Mouse (Mus musculus) gastrocnemius, postnatal 25 days (tissue): Measurements from ENCODE around the gene Gm3269. TPM values are rescaled to one million over a fixed set of nuclear protein-coding genes. Genes with fewer than 3 reads are reported as not detected.
"Not testable (repeated sequence)": the region's sequence is repeated elsewhere in the genome, so short reads cannot be mapped to it uniquely, and the experiment has no call there.

Experiments used
- DNase-seq: peaks from one replicate; pipeline ENCODE4 v3.0.0; 2022
- long read RNA-seq, 2 experiments: library from polyadenylated mRNA; stranded (forward); transcript quantifications; one replicate each; pipeline ENCODE4 v2.0.0; 2021
- total RNA-seq, 2 experiments: library from RNA; stranded (reverse); gene quantifications; 1 replicate in 1 of 2; 2 replicates in 1 of 2; pipeline ENCODE4 v1.2.3; 2021

Gene Gm3269
- total RNA-seq, result not detected
- long read RNA-seq, experiment 1, result 0 reads
- long read RNA-seq, experiment 2, result 0 reads

DNA sequence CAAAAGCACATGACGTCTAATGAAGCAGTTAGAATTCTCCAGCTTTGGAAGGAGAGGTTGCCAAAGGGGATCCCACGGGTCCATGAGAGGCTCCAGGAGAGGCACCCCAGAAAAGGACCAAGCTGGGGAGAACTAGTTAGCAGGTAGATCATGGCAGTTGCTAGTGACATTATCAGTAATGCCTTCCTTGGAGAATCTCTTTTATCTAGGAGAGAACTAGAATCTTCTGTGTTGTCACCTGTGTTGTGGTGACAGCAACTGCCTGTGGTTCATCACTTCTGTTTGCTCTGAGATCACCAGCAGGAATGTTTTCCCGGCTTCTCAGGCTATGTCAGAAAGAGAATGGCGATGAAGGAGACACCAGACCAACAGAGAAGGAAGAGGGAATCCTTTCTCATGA is at the start of gene Gm3269:
Gene Gm3269, plus strand, starts transcription at position 301 of the 400 bp plus-strand sequence.
- not testable (repeated sequence) for DNase-seq

DNA sequence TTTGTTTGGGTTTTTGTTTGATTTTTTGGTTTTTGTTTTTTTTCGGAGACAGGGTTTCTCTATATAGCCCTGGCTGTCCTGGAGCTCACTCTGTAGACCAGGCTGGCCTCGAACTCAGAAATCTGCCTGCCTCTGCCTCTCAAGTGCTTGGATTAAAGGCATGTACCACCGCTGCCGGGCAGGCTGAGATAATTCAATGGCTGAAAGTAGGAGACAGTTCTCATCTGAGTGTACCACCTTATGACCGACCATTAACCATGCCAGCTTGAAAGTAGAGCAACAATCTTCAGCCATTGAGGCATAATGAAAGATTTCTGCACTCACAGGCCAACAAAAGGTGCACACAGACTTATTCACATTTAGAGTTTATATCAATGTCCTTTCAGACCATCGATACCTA is 31.5 kb upstream of the Gm3269 start:
- DNase-seq, result peak; percentile 3

DNA sequence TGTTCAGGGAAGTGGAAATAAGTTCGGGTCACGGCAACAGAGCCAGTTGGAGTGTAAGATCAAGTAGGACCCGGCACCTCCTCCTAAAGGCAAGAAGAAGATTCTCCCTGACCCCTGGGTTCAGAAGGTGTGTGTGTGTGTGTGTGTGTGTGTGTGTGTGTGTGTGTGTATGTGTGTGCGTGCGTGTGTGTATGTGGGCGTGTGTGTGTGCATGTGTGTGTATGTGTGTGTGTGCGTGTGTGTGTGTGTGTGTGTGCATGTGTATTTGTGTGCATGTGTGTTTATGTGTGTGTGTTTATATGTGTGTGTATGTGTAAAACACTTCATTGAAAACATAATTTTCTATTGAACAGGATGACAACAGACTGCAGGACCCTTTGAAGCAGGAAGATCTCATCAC is 16.0 kb upstream of the Gm3269 start:
- peak; percentile 7 for DNase-seq

DNA sequence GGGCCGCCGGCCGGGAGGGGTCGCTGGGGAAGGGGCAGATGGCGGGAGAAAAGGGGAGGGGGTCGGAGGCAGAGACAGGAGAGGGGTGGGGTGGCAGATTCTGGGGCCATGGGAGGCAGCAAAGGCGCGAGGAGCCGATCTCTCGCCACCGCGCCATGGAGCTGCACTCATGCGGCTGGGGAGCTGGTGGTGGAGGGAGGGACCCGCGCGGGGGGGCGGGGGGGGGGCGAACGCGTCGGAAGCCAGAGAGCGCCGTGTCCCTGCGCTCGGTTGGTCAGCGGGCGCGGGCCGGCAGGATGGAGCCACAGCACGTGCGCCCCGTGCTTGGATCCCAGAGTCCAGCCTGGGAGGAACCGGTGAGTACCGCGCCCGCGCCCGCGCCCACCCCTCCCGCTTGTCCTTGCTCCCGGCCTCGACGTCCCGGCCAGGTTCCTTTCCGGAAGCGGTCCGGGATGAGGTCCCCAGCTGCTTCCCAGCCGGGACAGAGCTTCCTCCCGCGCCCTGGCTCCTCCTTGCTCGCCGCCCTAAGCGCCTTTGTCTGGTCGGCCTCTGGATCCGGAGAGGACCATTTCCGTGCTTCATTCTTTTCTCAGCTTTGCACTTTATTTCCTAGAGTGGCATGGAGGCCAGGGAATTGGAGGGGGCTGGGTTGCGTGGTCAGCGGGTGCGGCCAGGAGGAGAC is 17.5 kb downstream of the Gm3269 start, which contains the start of gene Gm3264:
Gene Gm3264, plus strand, starts transcription at position 278 of the 682 bp plus-strand sequence.
- DNase-seq, result peak; percentile 33

DNA sequence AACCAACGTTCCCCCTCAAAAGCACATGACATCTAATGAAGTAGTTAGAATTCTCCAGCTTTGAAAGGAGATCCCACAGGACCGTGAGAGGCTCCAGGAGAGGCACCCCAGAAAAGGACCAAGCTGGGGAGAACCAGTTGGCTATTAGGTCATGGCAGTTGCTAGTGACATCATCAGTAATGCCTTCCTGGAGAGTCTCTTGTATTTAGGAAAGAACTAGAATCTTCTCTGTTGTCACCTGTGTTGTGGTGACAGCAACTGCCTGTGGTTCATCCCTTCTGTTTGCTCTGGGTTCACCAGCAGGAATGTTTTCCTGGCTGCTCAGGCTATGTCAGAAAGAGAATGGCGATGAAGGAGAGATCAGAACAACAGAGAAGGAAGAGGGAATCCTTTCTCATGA is 54.2 kb downstream of the Gm3269 start, which contains the start of gene Gm3278:
Gene Gm3278, plus strand, starts transcription at position 301 of the 400 bp plus-strand sequence.
- DNase-seq, result not testable (repeated sequence)

Other genes starting within 250 kb of the Gm3269 start
- not detected for gene Gm8159, start 205.8 kb upstream of the Gm3269 start, total RNA-seq
- not detected for gene Gm3239, start 173.9 kb upstream of the Gm3269 start, total RNA-seq
- gene Gm7876, start 128.9 kb upstream of the Gm3269 start, total RNA-seq, result not detected
- not detected for gene Gm3252, start 111.3 kb upstream of the Gm3269 start, total RNA-seq
- not detected for gene Gm9602, start 61.8 kb upstream of the Gm3269 start, total RNA-seq
- 1 to 10 TPM in 1 of 2 experiments, not detected in 1; 1.6 TPM for gene Gm3264, start 17.5 kb downstream of the Gm3269 start, total RNA-seq
- gene Gm3278, start 54.3 kb downstream of the Gm3269 start, total RNA-seq, result not detected
- not detected for gene Gm8297, start 145.8 kb downstream of the Gm3269 start, total RNA-seq
- gene Gm3298, start 177.8 kb downstream of the Gm3269 start, total RNA-seq, result not detected
- gene 4930555G01Rik, start 212.5 kb downstream of the Gm3269 start, total RNA-seq, result not detected
- gene Gm8281, start 232.9 kb downstream of the Gm3269 start, total RNA-seq, result under 1 TPM in 1 of 2 experiments, not detected in 1; 0.20 TPM